Mouse (Mus musculus): Measurements from ENCODE around the gene Cept1. TPM values are rescaled to one million over a fixed set of nuclear protein-coding genes. Genes with fewer than 3 reads are reported as not detected.
A peak's percentile ranks its signal among the peaks of the same experiment; 100 is the strongest.
"Not testable (repeated sequence)": the region's sequence is repeated elsewhere in the genome, so short reads cannot be mapped to it uniquely, and the experiment has no call there.

The Cept1 gene
- polyA plus RNA-seq (2014; fragmentation: Nextera tagmentation; extraction: Ambion mirVana), result 51.2 and 52.0 TPM in 2 replicates

- Histone ChIP-seq H3K27ac (replicated peaks; ENCODE audit: low read depth, low read length) (peak within 1 kb of the TSS; percentile 85), H3K36me3 (ENCODE audit: control insufficient read depth, insufficient read depth, low read length) (no peaks in the 10 kb centered on the region), H3K27me3 (ENCODE audit: control insufficient read depth, insufficient read depth, low read length) (no peaks in the 10 kb centered on the region), H3K4me3 (ENCODE audit: low read depth, low read length) (peak within 1 kb of the TSS; percentile 51), H3K9ac (ENCODE audit: low read length) (peak within 1 kb of the TSS; percentile 61), H3K4me2 (ENCODE audit: low read depth, severe bottlenecking) (peak within 1 kb of the TSS; percentile 50), H3K9me3 (ENCODE audit: control insufficient read depth, low read length) (no peaks in the 10 kb centered on the region), H3K4me1 (ENCODE audit: control insufficient read depth, insufficient read depth, low read length) (no peaks in the 10 kb centered on the region)
- peak; percentile 98 for ATAC-seq (ENCODE audit: insufficient number of reproducible peaks, low FRiP score, low TSS enrichment, low read depth)
- WGBS, result under 1% methylated on average over 63 of the region's 63 CpGs
- peak; percentile 92 for DNase-seq (ENCODE audit: low spot score)
These were observed at the start of gene Cept1, which contains the start of gene Dram2 for GRCm38 (mm10) chr3:106547171-106547923. Gene Cept1 (minus strand): TSS chr3:106547802. Gene Dram2 (plus strand): TSS chr3:106547798.

- not testable (repeated sequence) for H3K9ac ChIP-seq (ENCODE audit: low read length); H3K9me3 ChIP-seq (ENCODE audit: control insufficient read depth, low read length); DNase-seq (ENCODE audit: low spot score); H3K27ac ChIP-seq (replicated peaks; ENCODE audit: low read depth, low read length); H3K4me1 ChIP-seq (ENCODE audit: control insufficient read depth, insufficient read depth, low read length); H3K36me3 ChIP-seq (ENCODE audit: control insufficient read depth, insufficient read depth, low read length); H3K4me2 ChIP-seq (ENCODE audit: low read depth, severe bottlenecking); H3K4me3 ChIP-seq (ENCODE audit: low read depth, low read length); ATAC-seq (ENCODE audit: insufficient number of reproducible peaks, low FRiP score, low TSS enrichment, low read depth); H3K27me3 ChIP-seq (ENCODE audit: control insufficient read depth, insufficient read depth, low read length)
- 85% methylated on average over 4 of the region's 4 CpGs for WGBS
These were observed 46.0 kb upstream of the Cept1 start for GRCm38 (mm10) chr3:106593631-106594030.

GRCm38 (mm10) chr3:106579296-106579695, 31.7 kb upstream of the Cept1 start:
- Histone ChIP-seq H3K27ac (replicated peaks; ENCODE audit: low read depth, low read length) (no peak overlapping the region), H3K9ac (ENCODE audit: low read length) (no peak overlapping the region), H3K36me3 (ENCODE audit: control insufficient read depth, insufficient read depth, low read length) (no peaks in the 10 kb centered on the region), H3K27me3 (ENCODE audit: control insufficient read depth, insufficient read depth, low read length) (no peaks in the 10 kb centered on the region), H3K4me3 (ENCODE audit: low read depth, low read length) (no peak overlapping the region), H3K4me1 (ENCODE audit: control insufficient read depth, insufficient read depth, low read length) (no peaks in the 10 kb centered on the region), H3K4me2 (ENCODE audit: low read depth, severe bottlenecking) (no peak overlapping the region), H3K9me3 (ENCODE audit: control insufficient read depth, low read length) (no peaks in the 10 kb centered on the region)
- DNase-seq (ENCODE audit: low spot score) (no peak), ATAC-seq (ENCODE audit: insufficient number of reproducible peaks, low FRiP score, low TSS enrichment, low read depth) (no peak)
- WGBS, result 87% methylated on average over 2 of the region's 2 CpGs

- H3K4me1 ChIP-seq (ENCODE audit: control insufficient read depth, insufficient read depth, low read length), result no peaks in the 10 kb centered on the region
- DNase-seq (ENCODE audit: low spot score) (no peak), ATAC-seq (ENCODE audit: insufficient number of reproducible peaks, low FRiP score, low TSS enrichment, low read depth) (no peak)
- H3K27ac ChIP-seq (replicated peaks; ENCODE audit: low read depth, low read length), result no peak overlapping the region
- H3K4me3 ChIP-seq (ENCODE audit: low read depth, low read length), result no peak overlapping the region
- H3K36me3 ChIP-seq (ENCODE audit: control insufficient read depth, insufficient read depth, low read length), result no peaks in the 10 kb centered on the region
- no peaks in the 10 kb centered on the region for H3K27me3 ChIP-seq (ENCODE audit: control insufficient read depth, insufficient read depth, low read length)
- 84% methylated on average over 3 of the region's 3 CpGs for WGBS
- H3K4me2 ChIP-seq (ENCODE audit: low read depth, severe bottlenecking), result no peak overlapping the region
- H3K9ac ChIP-seq (ENCODE audit: low read length), result no peak overlapping the region
- H3K9me3 ChIP-seq (ENCODE audit: control insufficient read depth, low read length), result no peaks in the 10 kb centered on the region
These were observed 25.6 kb upstream of the Cept1 start for GRCm38 (mm10) chr3:106573191-106573590.

GRCm38 (mm10) chr3:106565876-106566275, 18.3 kb upstream of the Cept1 start:
- H3K4me1 ChIP-seq (ENCODE audit: control insufficient read depth, insufficient read depth, low read length), result no peaks in the 10 kb centered on the region
- WGBS, result 92% methylated on average over 3 of the region's 3 CpGs
- ATAC-seq (ENCODE audit: insufficient number of reproducible peaks, low FRiP score, low TSS enrichment, low read depth), result no peak
- H3K4me2 ChIP-seq (ENCODE audit: low read depth, severe bottlenecking), result no peak overlapping the region
- no peak for DNase-seq (ENCODE audit: low spot score)
- H3K9ac ChIP-seq (ENCODE audit: low read length), result no peak overlapping the region
- H3K9me3 ChIP-seq (ENCODE audit: control insufficient read depth, low read length), result no peaks in the 10 kb centered on the region
- no peaks in the 10 kb centered on the region for H3K36me3 ChIP-seq (ENCODE audit: control insufficient read depth, insufficient read depth, low read length)
- H3K27me3 ChIP-seq (ENCODE audit: control insufficient read depth, insufficient read depth, low read length), result no peaks in the 10 kb centered on the region
- H3K27ac ChIP-seq (replicated peaks; ENCODE audit: low read depth, low read length), result no peak overlapping the region
- H3K4me3 ChIP-seq (ENCODE audit: low read depth, low read length), result no peak overlapping the region

GRCm38 (mm10) chr3:106558271-106558670, 10.7 kb upstream of the Cept1 start:
- Histone ChIP-seq H3K9me3 (ENCODE audit: control insufficient read depth, low read length) (no peaks in the 10 kb centered on the region), H3K27me3 (ENCODE audit: control insufficient read depth, insufficient read depth, low read length) (no peaks in the 10 kb centered on the region), H3K36me3 (ENCODE audit: control insufficient read depth, insufficient read depth, low read length) (peaks cover 2% of the 10 kb centered on the region; the same call in 1 of the 2 replicates), H3K4me1 (ENCODE audit: control insufficient read depth, insufficient read depth, low read length) (no peaks in the 10 kb centered on the region), H3K27ac (replicated peaks; ENCODE audit: low read depth, low read length) (no peak overlapping the region), H3K4me2 (ENCODE audit: low read depth, severe bottlenecking) (no peak overlapping the region), H3K9ac (ENCODE audit: low read length) (no peak overlapping the region), H3K4me3 (ENCODE audit: low read depth, low read length) (no peak overlapping the region)
- DNase-seq (ENCODE audit: low spot score) (no peak), ATAC-seq (ENCODE audit: insufficient number of reproducible peaks, low FRiP score, low TSS enrichment, low read depth) (no peak)

- no peaks in the 10 kb centered on the region for H3K27me3 ChIP-seq (ENCODE audit: control insufficient read depth, insufficient read depth, low read length)
- ATAC-seq (ENCODE audit: insufficient number of reproducible peaks, low FRiP score, low TSS enrichment, low read depth) (no peak), DNase-seq (ENCODE audit: low spot score) (no peak)
- no peak overlapping the region for H3K4me3 ChIP-seq (ENCODE audit: low read depth, low read length)
- H3K36me3 ChIP-seq (ENCODE audit: control insufficient read depth, insufficient read depth, low read length), result peaks cover 2% of the 10 kb centered on the region; the same call in 1 of the 2 replicates
- H3K4me1 ChIP-seq (ENCODE audit: control insufficient read depth, insufficient read depth, low read length), result no peaks in the 10 kb centered on the region
- H3K4me2 ChIP-seq (ENCODE audit: low read depth, severe bottlenecking), result no peak overlapping the region
- 88% methylated on average over 3 of the region's 3 CpGs for WGBS
- H3K9ac ChIP-seq (ENCODE audit: low read length), result no peak overlapping the region
- no peaks in the 10 kb centered on the region for H3K9me3 ChIP-seq (ENCODE audit: control insufficient read depth, low read length)
- H3K27ac ChIP-seq (replicated peaks; ENCODE audit: low read depth, low read length), result no peak overlapping the region
These were observed 8.2 kb upstream of the Cept1 start for GRCm38 (mm10) chr3:106555743-106556250.

GRCm38 (mm10) chr3:106553411-106553810, 5.8 kb upstream of the Cept1 start:
- no peak overlapping the region for H3K9ac ChIP-seq (ENCODE audit: low read length)
- WGBS, result 92% methylated on average over 5 of the region's 5 CpGs
- H3K36me3 ChIP-seq (ENCODE audit: control insufficient read depth, insufficient read depth, low read length), result peaks cover 2% of the 10 kb centered on the region; the same call in 1 of the 2 replicates
- H3K4me2 ChIP-seq (ENCODE audit: low read depth, severe bottlenecking), result no peak overlapping the region
- no peaks in the 10 kb centered on the region for H3K4me1 ChIP-seq (ENCODE audit: control insufficient read depth, insufficient read depth, low read length)
- H3K4me3 ChIP-seq (ENCODE audit: low read depth, low read length), result no peak overlapping the region
- no peak for ATAC-seq (ENCODE audit: insufficient number of reproducible peaks, low FRiP score, low TSS enrichment, low read depth)
- DNase-seq (ENCODE audit: low spot score), result no peak
- no peaks in the 10 kb centered on the region for H3K9me3 ChIP-seq (ENCODE audit: control insufficient read depth, low read length)
- no peak overlapping the region for H3K27ac ChIP-seq (replicated peaks; ENCODE audit: low read depth, low read length)
- no peaks in the 10 kb centered on the region for H3K27me3 ChIP-seq (ENCODE audit: control insufficient read depth, insufficient read depth, low read length)
